Mouse (Mus musculus): Measurements from ENCODE around the gene Gm10037.
"Not testable (repeated sequence)": the region's sequence is repeated elsewhere in the genome, so short reads cannot be mapped to it uniquely, and the experiment has no call there.

Gm10037 gene

GRCm38 (mm10) chr13:67830911-67831336 is at the start of gene Gm10037:
Gene Gm10037, plus strand, starts transcription at chr13:67831106.
- peak; percentile 90 for ATAC-seq (ENCODE audit: insufficient number of reproducible peaks, low FRiP score, low TSS enrichment)

DNA sequence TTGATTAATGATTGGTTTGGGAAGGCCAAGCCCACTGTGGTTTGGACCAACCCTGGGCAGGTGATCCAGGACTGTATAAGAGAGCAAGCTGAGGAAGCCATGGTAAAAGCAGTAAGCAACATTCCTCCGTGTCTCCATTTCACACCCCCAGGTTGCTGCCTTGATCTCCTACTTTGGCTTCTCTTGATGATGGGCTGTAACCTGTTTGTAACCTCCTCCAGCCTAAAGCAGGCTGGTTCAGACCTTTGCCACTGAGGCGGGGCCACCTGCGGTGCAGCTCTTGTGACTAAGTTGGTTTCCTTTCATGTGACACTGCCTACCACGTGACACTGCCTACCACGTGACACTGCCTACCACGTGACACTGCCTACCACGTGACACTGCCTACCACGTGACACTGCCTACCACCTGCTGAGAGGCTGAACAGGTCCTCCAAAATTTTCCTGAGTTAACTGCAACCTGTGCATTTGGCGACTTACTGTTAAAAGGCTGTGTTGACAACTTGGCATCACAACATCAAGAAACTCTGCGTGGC is 38.9 kb upstream of the Gm10037 start:
- no peak for ATAC-seq (ENCODE audit: insufficient number of reproducible peaks, low FRiP score, low TSS enrichment)

GRCm38 (mm10) chr13:67798618-67799017 is 32.3 kb upstream of the Gm10037 start:
- ATAC-seq (ENCODE audit: insufficient number of reproducible peaks, low FRiP score, low TSS enrichment), result no peak

- not testable (repeated sequence) for ATAC-seq (ENCODE audit: insufficient number of reproducible peaks, low FRiP score, low TSS enrichment)
Observed at GRCm38 (mm10) chr13:67799151-67799550, 31.8 kb upstream of the Gm10037 start.

DNA sequence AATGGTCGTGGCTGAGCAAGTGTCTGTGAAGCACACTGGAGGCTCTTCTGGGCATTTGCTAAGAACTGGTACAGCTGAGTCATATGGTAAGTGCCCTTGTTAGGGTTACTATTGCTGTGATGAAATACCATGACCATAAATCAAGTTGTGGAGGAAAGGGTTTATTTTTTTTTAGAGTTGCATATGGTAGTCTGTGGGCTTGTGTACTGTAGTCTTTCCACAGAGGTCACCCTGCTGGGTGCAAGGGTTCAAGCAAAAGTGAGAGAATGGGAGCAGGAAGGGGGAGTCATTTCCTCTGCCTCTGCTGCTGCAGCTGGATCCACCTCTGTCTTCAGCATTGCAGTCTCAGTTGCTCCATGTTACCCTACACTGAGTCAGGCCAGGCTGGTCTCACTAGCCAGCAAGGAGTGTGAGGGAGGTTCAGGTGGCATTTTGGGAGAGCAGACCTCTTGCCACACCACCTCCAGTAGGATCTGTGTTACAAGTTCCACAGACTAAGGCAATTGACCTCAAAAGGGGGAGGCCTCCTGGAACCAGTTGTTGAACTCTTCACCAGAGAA is 19.2 kb upstream of the Gm10037 start:
- ATAC-seq (ENCODE audit: insufficient number of reproducible peaks, low FRiP score, low TSS enrichment), result no peak

DNA sequence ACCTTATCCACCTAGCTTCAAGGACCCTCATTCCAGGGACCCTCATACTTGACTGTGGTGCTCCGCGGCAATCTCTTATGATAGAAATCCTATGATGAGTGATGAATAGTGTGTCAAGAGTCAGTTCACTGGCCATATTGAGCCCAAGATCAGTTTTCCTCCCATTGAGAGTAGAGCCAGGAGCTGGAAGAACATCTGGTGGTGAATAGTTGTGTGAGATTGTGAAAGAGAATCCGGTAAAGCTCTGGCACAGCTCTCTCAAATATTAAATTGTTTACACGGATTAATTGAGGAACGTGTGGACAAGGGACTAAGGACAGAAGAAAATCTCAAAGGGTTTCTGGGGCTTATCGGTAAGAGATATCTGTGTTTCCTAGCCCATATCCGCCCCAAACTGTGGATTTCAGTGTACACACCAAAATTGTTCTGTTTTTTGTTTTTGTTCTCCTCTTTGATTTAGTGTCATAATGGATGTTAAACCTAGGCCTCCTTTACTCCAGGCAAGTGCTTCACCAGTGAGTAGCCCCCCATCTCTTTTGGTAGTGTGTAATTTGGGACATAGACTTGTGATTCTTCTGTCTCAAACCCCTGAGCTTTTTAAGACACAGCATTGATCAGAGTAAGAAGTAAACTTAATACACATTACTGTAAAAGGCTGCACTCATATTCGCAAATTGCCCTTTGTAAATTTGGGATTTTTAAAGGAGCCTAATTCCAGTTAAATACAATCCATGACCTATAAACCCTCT is 17.8 kb upstream of the Gm10037 start:
- no peak; the same call in 1 of the 2 replicates for ATAC-seq (ENCODE audit: insufficient number of reproducible peaks, low FRiP score, low TSS enrichment)

GRCm38 (mm10) chr13:67813710-67814660 is 16.9 kb upstream of the Gm10037 start, which contains the start of gene Zfp273:
Gene Zfp273, plus strand, starts transcription at chr13:67813740.
- ATAC-seq (ENCODE audit: insufficient number of reproducible peaks, low FRiP score, low TSS enrichment), result peak; percentile 98

DNA sequence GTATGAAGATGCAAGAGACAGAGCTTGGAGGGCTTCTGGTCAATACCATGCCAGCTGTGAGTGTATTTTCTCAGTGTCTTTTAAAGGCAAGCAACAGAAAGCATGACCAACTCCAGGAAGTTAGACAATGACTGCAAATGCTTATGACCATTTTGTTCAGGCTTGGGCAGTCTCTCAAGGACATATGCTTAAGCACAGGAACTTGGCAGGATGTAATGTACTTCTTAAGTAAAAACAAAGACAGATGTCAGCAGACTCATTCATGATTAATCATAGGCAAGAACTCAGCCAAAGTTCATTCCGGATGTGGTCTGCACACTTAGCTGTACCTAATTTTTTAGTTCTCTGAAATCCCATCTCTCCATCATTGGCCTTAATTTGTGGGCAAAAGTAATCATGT is 12.3 kb upstream of the Gm10037 start:
- ATAC-seq (ENCODE audit: insufficient number of reproducible peaks, low FRiP score, low TSS enrichment), result no peak

DNA sequence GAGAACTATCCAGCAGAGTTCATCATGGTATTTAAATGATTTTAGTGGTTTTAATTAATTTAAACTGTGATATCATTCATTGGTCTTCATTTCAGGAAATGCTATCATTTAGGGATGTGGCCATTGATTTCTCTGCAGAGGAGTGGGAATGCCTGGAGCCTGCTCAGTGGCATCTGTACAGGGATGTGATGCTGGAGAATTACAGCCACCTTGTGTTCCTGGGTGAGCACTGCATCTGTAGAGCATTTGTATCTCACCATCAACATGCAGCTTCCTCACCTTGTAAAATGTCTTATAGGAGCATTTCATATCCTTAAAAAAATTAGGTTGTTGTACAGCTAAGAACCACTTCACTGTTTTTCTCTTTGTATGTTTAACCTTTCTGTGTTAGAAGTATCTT is 2.2 kb downstream of the Gm10037 start:
- ATAC-seq (ENCODE audit: insufficient number of reproducible peaks, low FRiP score, low TSS enrichment), result not testable (repeated sequence)

GRCm38 (mm10) chr13:67843775-67844118 is 12.8 kb downstream of the Gm10037 start:
- no peak for ATAC-seq (ENCODE audit: insufficient number of reproducible peaks, low FRiP score, low TSS enrichment)

GRCm38 (mm10) chr13:67844119-67844852 is 13.4 kb downstream of the Gm10037 start:
- peak; percentile 72 for ATAC-seq (ENCODE audit: insufficient number of reproducible peaks, low FRiP score, low TSS enrichment)

DNA sequence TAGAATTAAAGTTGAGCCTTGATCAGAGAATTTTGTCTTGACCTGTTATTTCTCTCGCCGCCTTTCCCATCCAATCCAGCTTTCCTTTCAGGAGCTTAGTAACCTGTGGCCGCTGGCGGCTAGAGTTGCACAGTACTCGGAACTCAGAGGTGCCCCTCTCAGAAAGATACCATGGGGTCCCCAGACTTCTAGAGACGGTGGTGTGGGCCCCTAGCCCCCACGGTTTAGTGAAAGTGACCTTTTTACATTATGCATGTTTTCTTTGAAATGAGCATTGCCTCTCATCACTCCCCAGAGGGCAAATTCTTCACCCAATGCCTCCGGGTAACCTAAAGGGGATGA is 13.9 kb downstream of the Gm10037 start:
- no peak for ATAC-seq (ENCODE audit: insufficient number of reproducible peaks, low FRiP score, low TSS enrichment)

- no peak for ATAC-seq (ENCODE audit: insufficient number of reproducible peaks, low FRiP score, low TSS enrichment)
Observed at GRCm38 (mm10) chr13:67850361-67850760, 19.5 kb downstream of the Gm10037 start.

DNA sequence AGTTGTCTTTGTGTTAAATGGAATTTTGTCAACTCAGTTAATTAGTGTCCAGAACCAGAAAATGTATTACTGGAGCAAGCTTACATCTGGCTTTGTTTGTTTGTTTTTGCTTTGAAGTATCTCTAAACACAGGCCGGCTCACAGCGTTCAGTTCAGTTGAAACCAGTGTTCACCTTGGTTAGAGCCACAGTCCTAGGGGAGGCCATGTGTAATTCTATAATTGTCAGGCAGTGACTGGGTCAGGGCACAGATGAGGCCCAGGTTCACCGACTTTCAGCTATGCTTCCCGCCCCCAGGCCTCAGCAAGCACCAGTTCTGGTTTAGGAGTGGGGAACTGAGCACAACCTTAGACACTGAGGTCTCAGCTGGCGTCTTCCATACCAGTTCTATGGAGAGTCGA is 22.2 kb downstream of the Gm10037 start:
- ATAC-seq (ENCODE audit: insufficient number of reproducible peaks, low FRiP score, low TSS enrichment), result no peak

- no peak for ATAC-seq (ENCODE audit: insufficient number of reproducible peaks, low FRiP score, low TSS enrichment)
Observed at GRCm38 (mm10) chr13:67853983-67854382, 23.1 kb downstream of the Gm10037 start.

DNA sequence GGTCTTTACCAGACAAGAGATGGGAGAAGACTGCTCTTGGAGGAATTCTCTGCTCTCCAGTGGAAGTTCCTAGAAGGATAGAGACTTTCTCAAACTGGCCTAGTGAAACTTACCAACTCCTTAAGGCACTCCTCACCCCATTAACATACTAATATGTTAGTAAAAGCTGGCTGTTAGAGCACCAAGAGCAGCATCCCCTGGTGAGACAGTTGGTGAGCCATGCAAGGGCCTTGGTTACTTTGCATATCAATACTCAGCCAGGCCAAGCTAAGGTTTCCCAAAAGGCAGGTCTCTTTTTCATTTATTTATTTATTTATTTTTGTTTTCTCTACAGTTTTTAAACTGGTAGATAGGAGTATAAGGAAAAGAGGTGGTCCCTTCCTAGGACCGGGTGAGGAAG is 26.4 kb downstream of the Gm10037 start:
- no peak for ATAC-seq (ENCODE audit: insufficient number of reproducible peaks, low FRiP score, low TSS enrichment)

DNA sequence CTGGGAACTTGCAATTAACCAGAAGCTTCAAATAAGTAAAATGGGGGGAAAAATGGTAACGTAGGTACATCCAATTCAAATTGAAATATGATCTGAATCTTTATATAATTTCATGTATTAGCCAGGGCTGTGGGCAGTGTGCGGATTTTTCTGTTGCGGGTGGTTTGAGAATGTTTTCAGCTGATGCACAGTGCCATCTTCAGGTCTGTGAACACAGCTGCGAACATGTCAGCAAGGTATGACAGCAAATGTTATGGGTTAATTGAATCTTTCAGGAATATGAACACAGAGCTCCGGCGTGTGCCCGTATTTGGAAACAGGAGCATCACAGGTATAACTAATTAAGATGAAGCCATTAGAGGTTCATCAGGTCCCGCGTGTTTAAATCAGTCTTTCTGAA is 31.6 kb downstream of the Gm10037 start:
- ATAC-seq (ENCODE audit: insufficient number of reproducible peaks, low FRiP score, low TSS enrichment), result no peak

DNA sequence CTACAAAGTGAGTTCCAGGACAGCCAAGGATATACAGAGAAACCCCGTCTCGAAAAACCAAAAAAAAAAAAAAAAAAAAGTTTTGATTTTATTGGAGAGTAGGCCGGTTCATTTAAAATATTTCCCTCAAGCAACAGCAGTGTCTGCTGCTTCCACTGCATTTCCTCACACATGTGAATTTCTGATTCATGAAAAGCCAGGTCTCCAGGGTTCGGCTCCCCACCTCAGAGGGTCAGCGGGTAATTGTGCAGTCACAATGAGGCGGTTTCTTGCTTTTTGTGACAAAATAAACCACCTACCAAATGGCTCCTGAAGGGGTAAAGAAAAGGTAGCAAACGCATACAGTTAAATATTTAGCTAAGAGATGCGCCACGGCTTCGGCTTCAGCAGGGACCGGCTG is 32.1 kb downstream of the Gm10037 start, which contains the start of gene BC048507:
Gene BC048507 (plus strand): TSS at position 301 of the 400 bp plus-strand sequence.
- no peak for ATAC-seq (ENCODE audit: insufficient number of reproducible peaks, low FRiP score, low TSS enrichment)

GRCm38 (mm10) chr13:67864764-67865350 is 34.0 kb downstream of the Gm10037 start:
- no peak for ATAC-seq (ENCODE audit: insufficient number of reproducible peaks, low FRiP score, low TSS enrichment)

DNA sequence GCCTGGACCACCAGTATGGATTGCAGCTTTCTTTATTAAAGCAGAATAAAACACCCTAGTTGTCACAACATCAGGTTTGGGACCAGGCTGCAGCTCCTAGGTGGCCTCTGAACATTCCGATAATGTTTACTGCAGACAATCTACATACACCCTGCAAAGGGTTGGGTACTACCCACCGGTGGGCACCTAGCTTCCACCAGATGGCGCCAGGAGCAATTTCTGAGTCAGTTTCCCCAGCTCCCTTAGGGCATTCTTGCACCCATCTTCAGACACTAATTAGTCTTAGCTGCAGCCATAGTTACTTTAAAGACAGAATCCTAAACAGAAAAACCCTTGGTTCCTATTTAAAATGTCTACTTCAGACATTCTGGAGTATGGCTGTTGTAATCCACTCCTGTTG is 37.0 kb downstream of the Gm10037 start:
- no peak for ATAC-seq (ENCODE audit: insufficient number of reproducible peaks, low FRiP score, low TSS enrichment)
